Mouse (Mus musculus) monocyte, adult 59 days (primary cell): Measurements from ENCODE around the gene Ap4m1. TPM values are rescaled to one million over a fixed set of nuclear protein-coding genes. Genes with fewer than 3 reads are reported as not detected.

ENCODE experiments used
- total RNA-seq, 2 experiments: library from RNA; stranded (reverse); gene quantifications; one replicate each; pipeline ENCODE4 v1.2.4; 2023

The Ap4m1 gene
- total RNA-seq: 10 to 100 TPM; 44.6 to 51.6 TPM

GRCm38 (mm10) chr5:138171695-138172491 is at the start of gene Ap4m1, which contains the start of gene Mcm7:
Ap4m1 (plus strand) TSS chr5:138172002.
Mcm7 (minus strand) TSS chr5:138172422.

GRCm38 (mm10) chr5:138155443-138155976 is 16.3 kb upstream of the Ap4m1 start, which contains the start of gene Zfp113:
Zfp113 (minus strand) TSS chr5:138155744.

GRCm38 (mm10) chr5:138160842-138161665 is 10.7 kb upstream of the Ap4m1 start, which contains the start of gene Cops6:
Cops6 (plus strand) TSS chr5:138161071.

GRCm38 (mm10) chr5:138186950-138187638 is 15.3 kb downstream of the Ap4m1 start, which contains the start of the genes Taf6 and Cnpy4:
Taf6 (minus strand) TSS chr5:138187451.
Cnpy4 (plus strand) TSS chr5:138187485.

GRCm38 (mm10) chr5:138193771-138194727 is 22.2 kb downstream of the Ap4m1 start, which contains the start of gene Mblac1:
Mblac1 (plus strand) TSS chr5:138194314.

GRCm38 (mm10) chr5:138225700-138226099 is 53.9 kb downstream of the Ap4m1 start, which contains the start of gene Nxpe5:
Nxpe5 (plus strand) TSS chr5:138225898.

Other genes starting within 250 kb of the Ap4m1 start
- gene Gjc3, start 208.9 kb upstream of the Ap4m1 start, total RNA-seq: not detected
- gene Azgp1, start 190.5 kb upstream of the Ap4m1 start, total RNA-seq: not detected
- gene Smok3a, start 150.7 kb upstream of the Ap4m1 start, total RNA-seq: not detected
- not detected for gene Smok3b, start 150.6 kb upstream of the Ap4m1 start, total RNA-seq
- not detected for gene Smok3c, start 118.8 kb upstream of the Ap4m1 start, total RNA-seq
- gene Zkscan1, start 86.9 kb upstream of the Ap4m1 start, total RNA-seq: 10 to 100 TPM; 11.2 to 12.3 TPM
- 1 to 10 TPM; 7.0 to 7.9 TPM for gene Zscan21, start 55.1 kb upstream of the Ap4m1 start, total RNA-seq
- gene Zfp113, start 16.3 kb upstream of the Ap4m1 start, total RNA-seq: 1 to 10 TPM; 2.5 to 3.6 TPM
- 10 to 100 TPM; 45.2 to 52.4 TPM for gene Cops6, start 10.9 kb upstream of the Ap4m1 start, total RNA-seq
- 10 to 100 TPM; 22.7 to 24.9 TPM for gene Mcm7, start 420 bp downstream of the Ap4m1 start, total RNA-seq
- gene Taf6, start 15.4 kb downstream of the Ap4m1 start, total RNA-seq: 10 to 100 TPM; 22.3 to 23.2 TPM
- 10 to 100 TPM; 12.7 to 16.3 TPM for gene Cnpy4, start 15.5 kb downstream of the Ap4m1 start, total RNA-seq
- gene Mblac1, start 22.3 kb downstream of the Ap4m1 start, total RNA-seq: 1 to 10 TPM; 3.1 to 4.2 TPM
- 1 to 10 TPM; 6.4 to 8.4 TPM for gene Nxpe5, start 53.9 kb downstream of the Ap4m1 start, total RNA-seq
- gene Lamtor4, start 83.5 kb downstream of the Ap4m1 start, total RNA-seq: 10 to 100 TPM; 77.4 to 83.2 TPM
- gene BC037034, start 92.0 kb downstream of the Ap4m1 start, total RNA-seq: 10 to 100 TPM; 54.7 to 72.0 TPM
- under 1 TPM in 1 of 2 experiments, not detected in 1; 0.30 TPM for gene Gal3st4, start 100.8 kb downstream of the Ap4m1 start, total RNA-seq
- gene Gm43720, start 108.0 kb downstream of the Ap4m1 start, total RNA-seq: not detected
- 1 to 10 TPM; 2.0 to 2.5 TPM for gene Gpc2, start 108.0 kb downstream of the Ap4m1 start, total RNA-seq
- 1 to 10 TPM in 1 of 2 experiments, under 1 TPM in 1; 0.67 to 1.6 TPM for gene Stag3, start 108.2 kb downstream of the Ap4m1 start, total RNA-seq
- 10 to 100 TPM in 1 of 2 experiments, 1 to 10 TPM in 1; 8.9 to 11.7 TPM for gene Pvrig, start 170.0 kb downstream of the Ap4m1 start, total RNA-seq